Mouse (Mus musculus): ENCODE measurements at regions not wholly inside any gene's neighbourhood (a gene's known extent, or its start where the extent isn't known, plus 50 kb on each side); places are given as distances from the start of the nearest gene placed in this dataset.

DNA sequence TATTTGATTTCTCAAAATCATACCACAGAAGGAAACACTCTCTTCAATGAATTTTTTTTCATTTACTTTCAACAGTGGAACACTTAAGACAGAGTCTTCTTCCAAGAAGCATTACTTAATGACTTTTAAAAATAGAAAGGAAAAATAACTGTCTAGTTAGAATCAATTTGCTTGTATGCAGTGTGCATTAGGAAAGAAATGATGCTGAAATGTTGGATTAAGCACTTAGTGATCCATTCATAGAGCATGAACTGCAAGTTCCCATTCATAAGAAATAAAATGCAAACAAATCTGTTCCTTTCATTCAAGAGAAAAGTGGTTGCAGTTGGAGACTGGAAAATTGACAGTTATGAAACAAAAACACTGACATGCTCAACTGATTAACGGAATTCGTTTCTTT lies 493.2 kb upstream of the N6amt1 start:
- DNase-seq (ENCODE audit: low read depth in 3 of 3, low spot score in 3 of 3) (no peak), ATAC-seq (ENCODE audit: insufficient read depth) (no peak)
- Histone ChIP-seq H3K36me3 (replicated peaks; ENCODE audit: control insufficient read depth, insufficient read depth, low read depth) (no peaks in the 10 kb centered on the region), H3K4me3 (ENCODE audit: insufficient read depth in 1 of 2, low read depth in 2 of 2, low read length in 2 of 2) (no peak overlapping the region), H3K27ac (no peak overlapping the region), H3K4me2 (ENCODE audit: low read depth) (no peak overlapping the region), H3K27me3 (ENCODE audit: control insufficient read depth, insufficient read depth, low read length) (no peaks in the 10 kb centered on the region), H3K9me3 (ENCODE audit: control insufficient read depth, low read length) (no peaks in the 10 kb centered on the region), H3K4me1 (replicated peaks; ENCODE audit: control insufficient read depth in 2 of 2, insufficient read depth in 2 of 2, low read length in 1 of 2) (no peaks in the 10 kb centered on the region), H3K9ac (replicated peaks) (no peak overlapping the region)
- WGBS (ENCODE audit: insufficient replicate concordance) = 62% methylated on average over 2 of the region's 2 CpGs
- TF ChIP-seq EP300 (IDR thresholded peaks at IDR 0.05; ENCODE audit: low read depth) = no peak
- TF ChIP-seq CTCF (IDR thresholded peaks at IDR 0.05; ENCODE audit: low read depth) = no peak

DNA sequence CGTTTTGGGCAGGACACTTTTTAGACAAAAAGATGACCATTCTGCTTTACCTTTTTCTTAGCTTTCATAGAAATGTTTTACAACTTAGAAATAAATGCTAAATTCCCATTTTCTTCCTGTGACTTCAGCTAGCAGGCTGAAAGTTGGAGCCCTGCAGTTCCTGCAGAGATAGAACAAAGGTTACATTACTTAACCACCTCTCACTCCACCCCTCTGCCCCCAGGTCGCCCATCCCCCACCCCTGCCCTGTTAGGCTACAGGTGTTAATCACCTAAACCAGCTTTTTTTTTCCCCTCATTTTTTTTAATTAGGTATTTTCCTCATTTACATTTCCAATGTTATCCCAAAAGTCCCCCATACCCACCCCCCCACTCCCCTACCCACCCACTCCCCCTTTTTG lies 498.1 kb upstream of the N6amt1 start:
- Histone ChIP-seq H3K9me3 (ENCODE audit: control insufficient read depth, low read length) (no peaks in the 10 kb centered on the region), H3K4me1 (replicated peaks; ENCODE audit: control insufficient read depth in 2 of 2, insufficient read depth in 2 of 2, low read length in 1 of 2) (no peaks in the 10 kb centered on the region), H3K27ac (no peak overlapping the region), H3K27me3 (ENCODE audit: control insufficient read depth, insufficient read depth, low read length) (no peaks in the 10 kb centered on the region), H3K9ac (replicated peaks) (no peak overlapping the region), H3K4me2 (ENCODE audit: low read depth) (no peak overlapping the region), H3K36me3 (replicated peaks; ENCODE audit: control insufficient read depth, insufficient read depth, low read depth) (no peaks in the 10 kb centered on the region), H3K4me3 (ENCODE audit: insufficient read depth in 1 of 2, low read depth in 2 of 2, low read length in 2 of 2) (no peak overlapping the region)
- WGBS (ENCODE audit: insufficient replicate concordance) = 44% methylated on average over 2 of the region's 2 CpGs
- DNase-seq (ENCODE audit: low read depth in 3 of 3, low spot score in 3 of 3) (no peak), ATAC-seq (ENCODE audit: insufficient read depth) (no peak)
- TF ChIP-seq EP300 (IDR thresholded peaks at IDR 0.05; ENCODE audit: low read depth) (no peak), CTCF (IDR thresholded peaks at IDR 0.05; ENCODE audit: low read depth) (no peak)

- Histone ChIP-seq H3K27me3 (ENCODE audit: control insufficient read depth, insufficient read depth, low read length) (no peaks in the 10 kb centered on the region), H3K4me2 (ENCODE audit: low read depth) (no peak overlapping the region), H3K4me3 (ENCODE audit: insufficient read depth in 1 of 2, low read depth in 2 of 2, low read length in 2 of 2) (no peak overlapping the region), H3K27ac (no peak overlapping the region), H3K9me3 (ENCODE audit: control insufficient read depth, low read length) (no peaks in the 10 kb centered on the region), H3K4me1 (replicated peaks; ENCODE audit: control insufficient read depth in 2 of 2, insufficient read depth in 2 of 2, low read length in 1 of 2) (no peaks in the 10 kb centered on the region), H3K36me3 (replicated peaks; ENCODE audit: control insufficient read depth, insufficient read depth, low read depth) (no peaks in the 10 kb centered on the region), H3K9ac (replicated peaks) (no peak overlapping the region)
- TF ChIP-seq EP300 (IDR thresholded peaks at IDR 0.05; ENCODE audit: low read depth) (no peak), CTCF (IDR thresholded peaks at IDR 0.05; ENCODE audit: low read depth) (no peak)
- 45% methylated on average over 4 of the region's 4 CpGs for WGBS (ENCODE audit: insufficient replicate concordance)
- DNase-seq (ENCODE audit: low read depth in 3 of 3, low spot score in 3 of 3) = no peak
- no peak for ATAC-seq (ENCODE audit: insufficient read depth)
Observed at GRCm38 (mm10) chr16:86855312-86855711, 498.7 kb upstream of the N6amt1 start.

GRCm38 (mm10) chr16:86853398-86853797 lies 500.6 kb upstream of the N6amt1 start:
- Histone ChIP-seq H3K9me3 (ENCODE audit: control insufficient read depth, low read length) (no peaks in the 10 kb centered on the region), H3K27ac (no peak overlapping the region), H3K4me3 (ENCODE audit: insufficient read depth in 1 of 2, low read depth in 2 of 2, low read length in 2 of 2) (no peak overlapping the region), H3K27me3 (ENCODE audit: control insufficient read depth, insufficient read depth, low read length) (no peaks in the 10 kb centered on the region), H3K4me2 (ENCODE audit: low read depth) (no peak overlapping the region), H3K36me3 (replicated peaks; ENCODE audit: control insufficient read depth, insufficient read depth, low read depth) (no peaks in the 10 kb centered on the region), H3K4me1 (replicated peaks; ENCODE audit: control insufficient read depth in 2 of 2, insufficient read depth in 2 of 2, low read length in 1 of 2) (no peaks in the 10 kb centered on the region), H3K9ac (replicated peaks) (no peak overlapping the region)
- TF ChIP-seq EP300 (IDR thresholded peaks at IDR 0.05; ENCODE audit: low read depth) = no peak
- TF ChIP-seq CTCF (IDR thresholded peaks at IDR 0.05; ENCODE audit: low read depth) = no peak
- no peak for ATAC-seq (ENCODE audit: insufficient read depth)
- no peak for DNase-seq (ENCODE audit: low read depth in 3 of 3, low spot score in 3 of 3)
- 25% methylated on average over 1 of the region's 1 CpGs for WGBS (ENCODE audit: insufficient replicate concordance)

- no peak for TF ChIP-seq EP300 (IDR thresholded peaks at IDR 0.05; ENCODE audit: low read depth)
- no peak for DNase-seq (ENCODE audit: low read depth in 3 of 3, low spot score in 3 of 3)
- Histone ChIP-seq H3K27me3 (ENCODE audit: control insufficient read depth, insufficient read depth, low read length) (no peaks in the 10 kb centered on the region), H3K4me2 (ENCODE audit: low read depth) (no peak overlapping the region), H3K4me3 (ENCODE audit: insufficient read depth in 1 of 2, low read depth in 2 of 2, low read length in 2 of 2) (no peak overlapping the region), H3K27ac (no peak overlapping the region), H3K9me3 (ENCODE audit: control insufficient read depth, low read length) (no peaks in the 10 kb centered on the region), H3K36me3 (replicated peaks; ENCODE audit: control insufficient read depth, insufficient read depth, low read depth) (no peaks in the 10 kb centered on the region), H3K9ac (replicated peaks) (no peak overlapping the region), H3K4me1 (replicated peaks; ENCODE audit: control insufficient read depth in 2 of 2, insufficient read depth in 2 of 2, low read length in 1 of 2) (no peaks in the 10 kb centered on the region; a peak in 1 of 4 replicates)
- 54% methylated on average over 6 of the region's 6 CpGs for WGBS (ENCODE audit: insufficient replicate concordance)
- ATAC-seq (ENCODE audit: insufficient read depth) = no peak
Observed at GRCm38 (mm10) chr16:86838457-86839337, 515.3 kb upstream of the N6amt1 start.

Measured in liver, embryonic 14.5 days (tissue).